Mouse (Mus musculus) R1 (cell line): ENCODE results near the gene Gm128.

Experiments
- DNase-seq: peaks from one replicate; pipeline ENCODE4 v3.0.0-alpha.2; 2018; ENCODE audit warnings: low read depth, low spot score

The Gm128 gene

GRCm38 (mm10) chr3:95269789-95270188 lies 28.4 kb upstream of the Gm128 start:
- DNase-seq, result no peak

- DNase-seq, result no peak
These were observed 26.5 kb upstream of the Gm128 start for GRCm38 (mm10) chr3:95267855-95268254.

- no peak for DNase-seq
These were observed 24.7 kb upstream of the Gm128 start for GRCm38 (mm10) chr3:95266052-95266451.

- DNase-seq, result no peak
These were observed 23.3 kb upstream of the Gm128 start for GRCm38 (mm10) chr3:95264724-95265123.

GRCm38 (mm10) chr3:95263089-95263739 lies 21.8 kb upstream of the Gm128 start:
- peak; percentile 89 for DNase-seq

- no peak for DNase-seq
These were observed 20.6 kb upstream of the Gm128 start for GRCm38 (mm10) chr3:95261975-95262374.

GRCm38 (mm10) chr3:95256931-95257330 lies 15.5 kb upstream of the Gm128 start:
- DNase-seq, result no peak

- DNase-seq, result peak; percentile 35
These were observed 9.5 kb upstream of the Gm128 start, which contains the start of gene Bnipl for GRCm38 (mm10) chr3:95250783-95251424. Gene Bnipl, minus strand, starts transcription at chr3:95251193.

GRCm38 (mm10) chr3:95250361-95250760 lies 9.0 kb upstream of the Gm128 start:
- no peak for DNase-seq

- DNase-seq, result no peak
These were observed 6.4 kb upstream of the Gm128 start for GRCm38 (mm10) chr3:95247660-95248336.

- DNase-seq, result no peak
These were observed 5.2 kb upstream of the Gm128 start for GRCm38 (mm10) chr3:95246465-95247231.

- DNase-seq, result no peak
These were observed 1.7 kb upstream of the Gm128 start for GRCm38 (mm10) chr3:95243086-95243485.

- peak; percentile 65 for DNase-seq
These were observed 498 bp downstream of the Gm128 start for GRCm38 (mm10) chr3:95240900-95241299.

GRCm38 (mm10) chr3:95239971-95240370 lies 1.4 kb downstream of the Gm128 start:
- DNase-seq, result no peak

GRCm38 (mm10) chr3:95239022-95239421 lies 2.4 kb downstream of the Gm128 start:
- peak; percentile 70 for DNase-seq

GRCm38 (mm10) chr3:95237541-95238099 lies 3.8 kb downstream of the Gm128 start:
- DNase-seq, result no peak

- DNase-seq, result peak; percentile 29
These were observed 5.8 kb downstream of the Gm128 start for GRCm38 (mm10) chr3:95235386-95236301.

GRCm38 (mm10) chr3:95233303-95233980 lies 8.0 kb downstream of the Gm128 start:
- peak; percentile 20 for DNase-seq

- peak; percentile 81 for DNase-seq
These were observed 8.6 kb downstream of the Gm128 start for GRCm38 (mm10) chr3:95232771-95233170.
